In genomic region chr6:65132376-65132775, GRCm38 (mm10) we compare ENCODE assay signal across 19 mouse cellular contexts. TPM values are rescaled to one million over a fixed set of nuclear protein-coding genes. Genes with fewer than 3 reads are reported as not detected.
DNase-seq lines count a peak whose midpoint lies in the region; ATAC-seq and TF ChIP-seq lines count a peak whose summit lies in the region.
"Had no signal": no experiment of that assay in that cellular context is flagged by ENCODE, and none has a peak within 500 bp of the region (broad histone marks: within the 10 kb centered on the region; RNA-seq: fewer than 3 reads in every experiment).

No protein-coding gene starts in this region.

- H3K27ac ChIP-seq in forebrain, embryonic 11.5 days (ENCODE audit: low read depth, low read length) = no peak overlapping the region
- no peak overlapping the region for H3K27ac ChIP-seq in forebrain, embryonic 15.5 days (replicated peaks)
- H3K27ac ChIP-seq in forebrain, embryonic 12.5 days = no peak overlapping the region
- H3K27ac ChIP-seq in hindbrain, postnatal 0 days = no peak overlapping the region
- H3K27ac ChIP-seq in midbrain, embryonic 16.5 days (ENCODE audit: low read length) = no peak overlapping the region
- no peak overlapping the region for H3K27ac ChIP-seq in left cerebral cortex, adult 2 months
- H3K27ac ChIP-seq: limb, embryonic 10.5 days; neural tube, embryonic 13.5 days had no signal

- no peak overlapping the region for H3K4me3 ChIP-seq in forebrain, embryonic 11.5 days (ENCODE audit: low read depth, low read length)
- no peak overlapping the region for H3K4me3 ChIP-seq in forebrain, embryonic 15.5 days
- H3K4me3 ChIP-seq in forebrain, embryonic 12.5 days (replicated peaks) = no peak overlapping the region
- H3K4me3 ChIP-seq in hindbrain, postnatal 0 days (ENCODE audit: low read length) = no peak overlapping the region
- H3K4me3 ChIP-seq in midbrain, embryonic 16.5 days (ENCODE audit: low read depth, low read length) = no peak overlapping the region
- no peak overlapping the region for H3K4me3 ChIP-seq in left cerebral cortex, adult 2 months
- H3K4me3 ChIP-seq: limb, embryonic 10.5 days; neural tube, embryonic 13.5 days had no signal

- H3K4me2 ChIP-seq in forebrain, embryonic 11.5 days (ENCODE audit: low read depth, low read length, severe bottlenecking) = no peak overlapping the region
- H3K4me2 ChIP-seq in forebrain, embryonic 15.5 days (replicated peaks) = no peak overlapping the region
- no peak overlapping the region for H3K4me2 ChIP-seq in forebrain, embryonic 12.5 days
- no peak overlapping the region for H3K4me2 ChIP-seq in hindbrain, postnatal 0 days (ENCODE audit: low read depth, low read length)
- no peak overlapping the region for H3K4me2 ChIP-seq in midbrain, embryonic 16.5 days (ENCODE audit: low read length)
- H3K4me2 ChIP-seq: neural tube, embryonic 13.5 days had no signal

- no peaks in the 10 kb centered on the region for H3K36me3 ChIP-seq in forebrain, embryonic 11.5 days (ENCODE audit: control insufficient read depth, insufficient read depth, low read length)
- H3K36me3 ChIP-seq in forebrain, embryonic 15.5 days = no peaks in the 10 kb centered on the region
- no peaks in the 10 kb centered on the region for H3K36me3 ChIP-seq in forebrain, embryonic 12.5 days (replicated peaks)
- H3K36me3 ChIP-seq in hindbrain, postnatal 0 days (ENCODE audit: insufficient read depth, low read length) = no peaks in the 10 kb centered on the region
- no peaks in the 10 kb centered on the region for H3K36me3 ChIP-seq in midbrain, embryonic 16.5 days (ENCODE audit: control insufficient read depth, insufficient read depth, low read length)
- H3K36me3 ChIP-seq: limb, embryonic 10.5 days; neural tube, embryonic 13.5 days had no signal

- WGBS in forebrain, embryonic 11.5 days = 37% methylated on average over 6 of the region's 6 CpGs
- 34% methylated on average over 6 of the region's 6 CpGs for WGBS in forebrain, embryonic 15.5 days
- whole genome bisulfite sequencing in forebrain, embryonic 12.5 days = 40% methylated on average over 6 of the region's 6 CpGs
- WGBS in hindbrain, postnatal 0 days = 23% methylated on average over 6 of the region's 6 CpGs
- WGBS in midbrain, embryonic 16.5 days = 20% methylated on average over 6 of the region's 6 CpGs

- peak; percentile 74 for ATAC-seq in forebrain, embryonic 11.5 days (replicated peaks; ENCODE audit: low FRiP score)
- no peak; the same call in 1 of the 2 replicates for ATAC-seq in forebrain, embryonic 15.5 days (replicated peaks)
- ATAC-seq in forebrain, embryonic 12.5 days (ENCODE audit: low FRiP score) = peak; percentile 43; the same call in 1 of the 2 replicates
- ATAC-seq in hindbrain, postnatal 0 days = peak; percentile 69
- peak; percentile 58; the same call in 1 of the 2 replicates for ATAC-seq in midbrain, embryonic 16.5 days
- ATAC-seq in activated CD4-positive, CD25-positive, alpha-beta regulatory T cell, adult 4 months = no peak

- H3K4me1 ChIP-seq in forebrain, embryonic 11.5 days (replicated peaks; ENCODE audit: control insufficient read depth, insufficient read depth, low read length) = peaks cover 2% of the 10 kb centered on the region; the same call in 1 of the 2 replicates
- H3K4me1 ChIP-seq in forebrain, embryonic 15.5 days = peaks cover under 1% of the 10 kb centered on the region; the same call in 1 of the 2 replicates
- peaks cover 6% of the 10 kb centered on the region for H3K4me1 ChIP-seq in forebrain, embryonic 12.5 days
- H3K4me1 ChIP-seq in hindbrain, postnatal 0 days (ENCODE audit: insufficient read depth, low read length) = no peaks in the 10 kb centered on the region
- 0 out of 2 replicates have a peak, but pooled peaks cover 2% of the 10 kb centered on the region for H3K4me1 ChIP-seq in midbrain, embryonic 16.5 days (ENCODE audit: control insufficient read depth, insufficient read depth, low read length)
- H3K4me1 ChIP-seq: limb, embryonic 10.5 days; neural tube, embryonic 13.5 days had no signal

- no peaks in the 10 kb centered on the region for H3K27me3 ChIP-seq in forebrain, embryonic 11.5 days (ENCODE audit: control insufficient read depth, insufficient read depth, low read length)
- H3K27me3 ChIP-seq in forebrain, embryonic 15.5 days = no peaks in the 10 kb centered on the region
- H3K27me3 ChIP-seq in forebrain, embryonic 12.5 days = no peaks in the 10 kb centered on the region
- no peaks in the 10 kb centered on the region for H3K27me3 ChIP-seq in hindbrain, postnatal 0 days (ENCODE audit: insufficient read depth, low read length)
- H3K27me3 ChIP-seq in midbrain, embryonic 16.5 days (ENCODE audit: control insufficient read depth, insufficient read depth, low read depth, low read length) = no peaks in the 10 kb centered on the region
- H3K27me3 ChIP-seq: CH12.LX; neural tube, embryonic 13.5 days had no signal

- intact Hi-C loops in left cerebral cortex, adult 2 months (cut with DNase I) = no loop called here

- TF ChIP-seq CTCF in hindbrain, postnatal 0 days (IDR thresholded peaks at IDR 0.05; ENCODE audit: low read depth) = no peak
- no peak for TF ChIP-seq CTCF in left cerebral cortex, adult 2 months (IDR thresholded peaks at IDR 0.05)

- no peak overlapping the region for H3K9ac ChIP-seq in forebrain, embryonic 11.5 days (ENCODE audit: low read length)
- no peak overlapping the region for H3K9ac ChIP-seq in forebrain, embryonic 15.5 days (replicated peaks)
- no peak overlapping the region for H3K9ac ChIP-seq in forebrain, embryonic 12.5 days
- no peak overlapping the region for H3K9ac ChIP-seq in hindbrain, postnatal 0 days (replicated peaks; ENCODE audit: low read length)
- H3K9ac ChIP-seq in midbrain, embryonic 16.5 days (ENCODE audit: low read depth, low read length) = no peak overlapping the region
- H3K9ac ChIP-seq: neural tube, embryonic 13.5 days had no signal

- H3K9me3 ChIP-seq in forebrain, embryonic 11.5 days (ENCODE audit: control insufficient read depth, low read length) = no peaks in the 10 kb centered on the region
- H3K9me3 ChIP-seq in forebrain, embryonic 15.5 days = no peaks in the 10 kb centered on the region
- H3K9me3 ChIP-seq in forebrain, embryonic 12.5 days = no peaks in the 10 kb centered on the region
- H3K9me3 ChIP-seq in hindbrain, postnatal 0 days (ENCODE audit: low read length) = no peaks in the 10 kb centered on the region
- H3K9me3 ChIP-seq in midbrain, embryonic 16.5 days (replicated peaks; ENCODE audit: control insufficient read depth, low read length, poor library complexity, severe bottlenecking) = no peaks in the 10 kb centered on the region
- H3K9me3 ChIP-seq: limb, embryonic 10.5 days; neural tube, embryonic 13.5 days had no signal

- DNase-seq in forebrain, embryonic 11.5 days (ENCODE audit: low spot score) = no peak
- DNase-seq in hindbrain, postnatal 0 days (ENCODE audit: low spot score) = peak; percentile 39
- no peak for DNase-seq in left cerebral cortex, adult 2 months (ENCODE audit: extremely low spot score in 1 of 2, low spot score in 2 of 2)
- DNase-seq in yolk sac, embryonic 10.5 days (ENCODE audit: low spot score) = no peak
- DNase-seq: cerebellum, adult 8-10 months; gastrocnemius, postnatal 36 days; kidney, adult 8-10 months; kidney, postnatal 25 days; lung, adult 18-20 months; lung, postnatal 14 days; thymus, postnatal 25 days had no signal

RNA-seq across cellular contexts. Expression of gene Hpgds, which starts 12.3 kb away (rescaled TPM):
- 4.8 and 5.1 TPM in 2 replicates for polyA plus RNA-seq in forebrain, embryonic 11.5 days (2014; fragmentation: Nextera tagmentation; extraction: Ambion mirVana)
- 4.7 and 5.9 TPM in 2 replicates for polyA plus RNA-seq in forebrain, embryonic 15.5 days (2015; fragmentation: Nextera tagmentation; extraction: Ambion mirVana)
- polyA plus RNA-seq in forebrain, embryonic 12.5 days (2016; fragmentation: Nextera tagmentation; extraction: Ambion mirVana) = 5.9 and 6.1 TPM in 2 replicates
- total RNA-seq in hindbrain, postnatal 0 days (2014; rRNA removed) = 1.9 and 2.7 TPM in 2 replicates
- polyA plus RNA-seq in hindbrain, postnatal 0 days (2015; fragmentation: Nextera tagmentation; extraction: Ambion mirVana) = 4.3 and 5.3 TPM in 2 replicates
- polyA plus RNA-seq in midbrain, embryonic 16.5 days (2015; fragmentation: Nextera tagmentation; extraction: Ambion mirVana) = 3.2 and 3.7 TPM in 2 replicates
- 1 to 10 TPM; 6.0 to 7.5 TPM for polyA plus RNA-seq in activated CD4-positive, CD25-positive, alpha-beta regulatory T cell, adult 4 months (2017; shearing (Covaris generic))
- total RNA-seq in left cerebral cortex, adult 2 months (2021) = 1 to 10 TPM; 2.8 to 5.4 TPM
- total RNA-seq: MEL had no signal

Comparison
In these comparisons a context has a peak if more than half of its experiments do, and no peak if none do; other contexts are left out.
1. ATAC-seq: peak in forebrain, embryonic 11.5 days (single experiment), forebrain, embryonic 12.5 days (single experiment), hindbrain, postnatal 0 days (single experiment) and midbrain, embryonic 16.5 days (single experiment); none in forebrain, embryonic 15.5 days (single experiment) and activated CD4-positive, CD25-positive, alpha-beta regulatory T cell, adult 4 months (single experiment).